Mouse (Mus musculus): ENCODE results near the gene Cd53.

Gene Cd53

GRCm38 (mm10) chr3:106789930-106790329, at the start of gene Cd53:
TSS of gene Cd53 (minus strand) at chr3:106790149.
- POLR2A ChIA-PET: no interaction called here
- CTCF ChIA-PET: interaction anchor here in 1 of 4 experiments (0.7 kb wide), 1 partner anchor 575 kb away, joined by 5 read pairs; no protein-coding TSS in a partner anchor

GRCm38 (mm10) chr3:106832107-106832506, 42.2 kb upstream of the Cd53 start:
- POLR2A ChIA-PET: no interaction called here
- CTCF ChIA-PET: no interaction called here

- CTCF ChIA-PET: no interaction called here
- POLR2A ChIA-PET: no interaction called here
These were observed 36.2 kb upstream of the Cd53 start, which contains the start of gene Olfr266 for GRCm38 (mm10) chr3:106826187-106826586. TSS of gene Olfr266 (minus strand) at chr3:106826287.

DNA sequence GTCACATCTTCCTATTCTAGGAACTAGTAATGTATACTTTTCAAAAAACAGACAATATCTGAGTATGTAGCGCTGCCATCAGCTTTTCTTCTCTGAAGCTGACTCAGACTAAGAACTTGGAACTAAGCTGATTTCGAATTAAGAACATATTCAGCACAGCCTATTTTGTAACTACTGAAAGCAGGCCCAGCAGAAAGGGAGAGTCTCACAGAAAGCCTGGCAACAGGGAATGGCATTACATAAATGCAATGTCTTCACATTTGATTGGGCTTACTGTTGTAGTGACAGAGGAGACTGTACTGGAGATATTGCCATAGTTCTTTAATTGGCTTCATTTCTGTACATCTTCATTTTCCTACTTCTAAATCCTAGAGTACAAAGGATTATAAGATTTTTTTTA, 27.7 kb upstream of the Cd53 start:
- ChIA-PET CTCF (no interaction called here), POLR2A (no interaction called here)

- ChIA-PET POLR2A (interaction anchor here in 1 of 4 experiments (0.6 kb wide), 1 partner anchor 59 kb away, joined by 3 read pairs; no protein-coding TSS in a partner anchor), CTCF (no interaction called here)
These were observed 19.2 kb upstream of the Cd53 start for GRCm38 (mm10) chr3:106808972-106809695.

DNA sequence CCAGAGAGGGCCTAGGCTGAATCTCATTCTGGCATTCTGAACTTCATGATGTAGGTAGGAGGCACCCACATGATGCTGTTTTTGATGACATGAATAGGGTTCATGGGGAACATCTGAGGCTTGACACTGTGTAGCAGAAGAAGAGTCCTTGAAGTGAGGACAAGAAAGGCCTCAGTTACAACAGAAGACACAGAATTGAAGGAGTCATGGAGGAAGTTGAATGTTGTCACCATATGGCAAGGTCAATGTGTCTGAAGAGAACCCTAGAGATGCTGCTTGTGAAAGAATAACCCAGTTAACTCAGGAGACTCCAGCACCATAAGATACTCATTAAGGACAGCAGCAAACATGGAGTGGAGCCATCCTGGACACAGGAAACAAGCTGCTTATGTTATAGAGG, 8.1 kb upstream of the Cd53 start:
- POLR2A ChIA-PET: no interaction called here
- CTCF ChIA-PET: no interaction called here

DNA sequence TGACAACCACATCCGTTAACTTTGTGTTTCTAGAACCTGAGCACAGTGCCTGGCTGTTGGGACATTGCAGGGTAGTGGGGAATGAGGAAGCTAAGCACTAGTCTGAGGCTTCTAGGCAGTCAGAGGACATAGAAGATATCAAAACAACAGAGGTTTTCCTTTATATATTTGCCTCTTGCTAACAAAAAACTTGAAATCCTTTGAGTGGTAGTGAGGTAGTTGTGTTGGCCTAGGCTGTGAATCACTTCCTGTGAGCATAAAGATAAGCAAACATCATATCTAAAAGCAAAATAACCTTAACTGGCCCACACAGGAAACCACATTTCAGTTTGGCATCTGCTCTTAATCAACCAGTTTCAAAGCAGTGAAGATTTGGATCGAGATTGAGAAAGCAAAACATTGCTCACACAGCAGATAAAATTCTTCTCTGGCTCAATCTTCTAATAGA, 1.5 kb downstream of the Cd53 start:
- CTCF ChIA-PET: no interaction called here
- POLR2A ChIA-PET: no interaction called here

DNA sequence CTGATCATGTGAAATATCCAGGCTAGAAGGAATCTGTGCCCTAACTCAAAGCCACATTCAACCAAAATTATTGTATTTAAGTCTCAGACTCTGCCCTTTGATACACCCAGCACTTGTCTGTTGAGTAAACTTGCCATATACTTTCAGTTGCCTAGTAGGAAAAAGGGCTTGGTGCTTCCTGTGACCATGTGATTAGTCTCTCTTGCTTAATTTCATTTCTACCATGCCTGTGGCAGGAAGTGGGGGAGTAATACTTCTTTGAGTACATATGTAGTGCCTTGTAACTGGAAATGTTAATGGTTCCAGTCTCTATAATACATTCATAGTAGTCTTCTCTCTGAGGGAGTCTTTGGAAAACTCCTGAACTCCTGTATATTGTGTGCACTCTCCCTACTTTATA, 2.0 kb downstream of the Cd53 start:
- CTCF ChIA-PET: no interaction called here
- POLR2A ChIA-PET: no interaction called here

GRCm38 (mm10) chr3:106785130-106785529, 4.8 kb downstream of the Cd53 start:
- ChIA-PET POLR2A (interaction anchor here in 1 of 4 experiments (0.9 kb wide), 1 partner anchor 237 kb away, joined by 4 read pairs; no protein-coding TSS in a partner anchor), CTCF (no interaction called here)

- CTCF ChIA-PET: interaction anchor here in 1 of 4 experiments (0.6 kb wide), 1 partner anchor 551 kb away, joined by 3 read pairs; no protein-coding TSS in a partner anchor
- POLR2A ChIA-PET: no interaction called here
These were observed 18.1 kb downstream of the Cd53 start for GRCm38 (mm10) chr3:106771834-106772233.

- ChIA-PET POLR2A (no interaction called here), CTCF (no interaction called here)
These were observed 34.1 kb downstream of the Cd53 start for GRCm38 (mm10) chr3:106755898-106756297.

DNA sequence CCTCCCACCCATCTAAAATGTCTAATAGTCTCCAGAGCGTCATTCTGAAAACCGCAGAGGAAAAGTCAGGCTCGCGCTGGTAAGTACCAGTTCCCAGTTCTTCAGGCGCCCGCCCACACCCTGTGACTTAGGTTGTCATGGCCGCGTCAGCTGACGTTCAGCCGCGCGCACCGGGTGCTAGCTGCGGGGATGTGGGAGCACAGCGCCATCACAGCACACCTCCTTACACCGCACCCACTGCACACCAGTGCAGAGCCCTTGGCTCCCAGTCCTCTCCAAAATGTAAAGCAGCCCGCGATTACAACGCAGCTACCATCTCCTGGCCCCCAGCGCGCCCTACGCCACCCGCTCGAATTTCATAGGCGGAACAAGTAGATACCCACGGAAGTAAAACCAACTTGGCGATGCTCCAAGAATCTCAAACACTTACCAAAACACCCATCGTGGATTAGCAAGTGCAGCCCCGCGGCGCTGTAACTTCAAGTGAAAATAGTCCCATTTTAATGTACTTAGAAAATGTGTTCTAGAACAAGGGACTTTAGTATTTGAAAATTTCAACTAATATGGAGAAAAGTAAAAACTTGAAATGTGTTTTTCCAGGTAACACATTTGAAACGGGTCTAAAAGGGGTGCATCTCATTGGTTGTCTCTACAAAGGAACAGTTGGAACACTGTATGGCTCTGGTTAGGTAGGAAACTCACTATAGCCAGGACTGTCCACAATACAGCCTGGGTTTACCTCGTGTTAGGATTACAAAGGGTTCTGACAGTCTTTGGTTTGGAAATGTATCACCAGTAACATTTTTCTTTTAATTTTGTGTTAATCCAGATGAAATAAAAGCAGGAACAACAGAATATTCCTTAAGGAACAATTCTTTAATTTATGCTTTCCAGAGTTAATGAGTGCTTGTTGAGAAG, 67.7 kb downstream of the Cd53 start:
- ChIA-PET POLR2A (interaction anchor here in 3 of 4 experiments (0.6 to 2.2 kb wide), 25 partner anchors 9 to 1054 kb away, joined by 3 to 43 read pairs (median 4); partner anchors contain the start of genes Cept1 (in 3 of the 3), Dram2 (in 3 of the 3), Lrif1 (in 3 of the 3) and Wdr77 (in 3 of the 3)), CTCF (interaction anchor here in 1 of 4 experiments (0.7 kb wide), 1 partner anchor 53 kb away, joined by 3 read pairs; no protein-coding TSS in a partner anchor)

- ChIA-PET CTCF (interaction anchor here in 3 of 4 experiments (0.6 to 0.7 kb wide), 3 partner anchors 52 to 483 kb away, joined by 3 read pairs; no protein-coding TSS in a partner anchor), POLR2A (interaction anchor here in 3 of 4 experiments (0.7 to 2.2 kb wide), 25 partner anchors 8 to 1055 kb away, joined by 3 to 43 read pairs (median 3); partner anchors contain the start of genes Cept1 (in 3 of the 3), Dram2 (in 3 of the 3), Lrif1 (in 3 of the 3) and Wdr77 (in 3 of the 3))
These were observed 68.4 kb downstream of the Cd53 start for GRCm38 (mm10) chr3:106721397-106722027.

Measured in embryonic stem cell, embryonic (primary cell).